Mouse (Mus musculus) midbrain, postnatal 0 days (tissue): ENCODE data around the gene Ucma. TPM values are rescaled to one million over a fixed set of nuclear protein-coding genes. Genes with fewer than 3 reads are reported as not detected.
"Not testable (repeated sequence)": the region's sequence is repeated elsewhere in the genome, so short reads cannot be mapped to it uniquely, and the experiment has no call there.

Experiments used
- ATAC-seq: fragments of 200-750 bp; cut with Nextera tagmentation; 2 replicates; pipeline ENCODE4 v1.8.0; 2017; ENCODE audit warnings: moderate number of reproducible peaks, mild to moderate bottlenecking, moderate TSS enrichment, moderate library complexity; ENCODE audit not compliant: low FRiP score
- DNase-seq: peaks from one replicate; pipeline ENCODE4 v3.0.0-alpha.2; 2015; ENCODE audit warnings: low spot score
- H3K27ac ChIP-seq: fragments of 300-500 bp; sonication (generic); 2 replicates; pipeline ENCODE4 v1.5.1; 2014; ENCODE audit warnings: low read depth, mild to moderate bottlenecking, low read length, mixed read lengths
- H3K27me3 ChIP-seq: fragments of 300-500 bp; sonication (generic); 2 replicates; pipeline ENCODE4 v1.6.1; 2014; ENCODE audit warnings: low read length, control low read depth, mixed read lengths; ENCODE audit not compliant: insufficient read depth
- H3K36me3 ChIP-seq: fragments of 300-500 bp; sonication (generic); 2 replicates; pipeline ENCODE4 v1.6.1; 2014; ENCODE audit warnings: low read length, control low read depth, mixed read lengths; ENCODE audit not compliant: insufficient read depth
- H3K4me1 ChIP-seq: fragments of 300-500 bp; sonication (generic); 2 replicates; pipeline ENCODE4 v1.6.1; 2014; ENCODE audit warnings: mild to moderate bottlenecking, control low read depth, antibody characterized with exemption, low read length, mixed read lengths; ENCODE audit not compliant: insufficient read depth
- H3K4me2 ChIP-seq: fragments of 300-500 bp; sonication (generic); 2 replicates; pipeline ENCODE4 v1.6.1; 2014; ENCODE audit warnings: low read depth, mild to moderate bottlenecking, low read length, mixed read lengths; ENCODE audit not compliant: poor library complexity, severe bottlenecking
- H3K4me3 ChIP-seq: fragments of 300-500 bp; sonication (generic); 2 replicates; pipeline ENCODE4 v1.5.1; 2014; ENCODE audit warnings: low read depth, mild to moderate bottlenecking, low read length, moderate library complexity
- H3K9ac ChIP-seq: fragments of 300-500 bp; sonication (generic); replicated peaks from 2 replicates; pipeline ENCODE4 v1.6.1; 2014; ENCODE audit warnings: mild to moderate bottlenecking, low read length, moderate library complexity, mixed read lengths; ENCODE audit not compliant: poor library complexity, severe bottlenecking
- H3K9me3 ChIP-seq: fragments of 300-500 bp; sonication (generic); 2 replicates; pipeline ENCODE4 v1.6.1; 2016; ENCODE audit warnings: low read length, control low read depth
- CTCF ChIP-seq: IDR thresholded peaks from 2 replicates; pipeline ENCODE4 v1.5.1; 2016; ENCODE audit warnings: antibody characterized with exemption, mild to moderate bottlenecking
- WGBS: fragments of 180-500 bp; shearing (Covaris S2); extraction: QIAGEN DNeasy Blood & Tissue Kit; methylation state at CpG from one replicate; pipeline ENCODE4 v1.1.7; 2014; 5-methylcytosine and 5-hydroxymethylcytosine counted together
- polyA plus RNA-seq: library from polyadenylated mRNA; unstranded; fragments of >200 nt; fragmentation: Nextera tagmentation; extraction: Ambion mirVana; gene quantifications from 2 replicates; pipeline ENCODE4 v1.2.1, GENCODE M21; 2015
- total RNA-seq: library from RNA; depleted of rRNA; stranded (reverse); fragments of >200 nt; gene quantifications from 2 replicates; pipeline ENCODE4 v1.2.3, GENCODE M21; 2014; rRNA removed

The Ucma gene
- total RNA-seq (0.33 and 2.6 TPM in 2 replicates), polyA plus RNA-seq (0.69 and 1.6 TPM in 2 replicates)

GRCm38 (mm10) chr2:4975807-4976206 lies at the start of gene Ucma:
TSS of gene Ucma (plus strand) at chr2:4976122.
- peak; percentile 45 for DNase-seq
- TF ChIP-seq CTCF = no peak
- no peaks in the 10 kb centered on the region for H3K4me1 ChIP-seq
- H3K27me3 ChIP-seq = no peaks in the 10 kb centered on the region
- H3K36me3 ChIP-seq = no peaks in the 10 kb centered on the region
- H3K27ac ChIP-seq = no peak within 1 kb of the TSS
- H3K4me3 ChIP-seq = no peak within 1 kb of the TSS
- H3K9me3 ChIP-seq = no peaks in the 10 kb centered on the region
- no peak within 1 kb of the TSS for H3K4me2 ChIP-seq
- H3K9ac ChIP-seq = no peak within 1 kb of the TSS
- ATAC-seq = no peak
- WGBS = 71% methylated on average over 5 of the region's 5 CpGs

- H3K9me3 ChIP-seq = no peaks in the 10 kb centered on the region
- no peak overlapping the region for H3K9ac ChIP-seq
- no peak for TF ChIP-seq CTCF
- no peak for ATAC-seq
- H3K36me3 ChIP-seq = peaks cover 18% of the 10 kb centered on the region
- H3K4me3 ChIP-seq = no peak overlapping the region
- no peak overlapping the region for H3K27ac ChIP-seq
- 93% methylated on average over 3 of the region's 3 CpGs for WGBS
- H3K27me3 ChIP-seq = no peaks in the 10 kb centered on the region
- H3K4me2 ChIP-seq = no peak overlapping the region
- H3K4me1 ChIP-seq = no peaks in the 10 kb centered on the region
- no peak for DNase-seq
These were observed 48.5 kb upstream of the Ucma start for GRCm38 (mm10) chr2:4927391-4927790.

- Histone ChIP-seq H3K9ac (no peak overlapping the region), H3K27me3 (no peaks in the 10 kb centered on the region), H3K9me3 (no peaks in the 10 kb centered on the region), H3K4me2 (no peak overlapping the region), H3K36me3 (peaks cover 18% of the 10 kb centered on the region), H3K4me3 (no peak overlapping the region), H3K27ac (no peak overlapping the region), H3K4me1 (no peaks in the 10 kb centered on the region)
- DNase-seq (no peak), ATAC-seq (no peak)
- TF ChIP-seq CTCF = no peak
- 92% methylated on average over 2 of the region's 2 CpGs for WGBS
These were observed 46.7 kb upstream of the Ucma start for GRCm38 (mm10) chr2:4929230-4929629.

GRCm38 (mm10) chr2:4934516-4934915 lies 41.4 kb upstream of the Ucma start:
- Histone ChIP-seq H3K27me3 (no peaks in the 10 kb centered on the region), H3K4me3 (no peak overlapping the region), H3K4me1 (no peaks in the 10 kb centered on the region), H3K27ac (no peak overlapping the region), H3K9me3 (peaks cover 4% of the 10 kb centered on the region; the same call in 1 of the 2 replicates), H3K9ac (no peak overlapping the region), H3K36me3 (peaks cover 29% of the 10 kb centered on the region), H3K4me2 (no peak overlapping the region)
- no peak for TF ChIP-seq CTCF
- WGBS = 92% methylated on average over 9 of the region's 9 CpGs
- ATAC-seq = no peak
- no peak for DNase-seq

- WGBS = 95% methylated on average over 7 of the region's 7 CpGs
- H3K27me3 ChIP-seq = no peaks in the 10 kb centered on the region
- H3K9ac ChIP-seq = no peak overlapping the region
- H3K36me3 ChIP-seq = peaks cover 28% of the 10 kb centered on the region
- no peak for TF ChIP-seq CTCF
- H3K9me3 ChIP-seq = peaks cover 4% of the 10 kb centered on the region; the same call in 1 of the 2 replicates
- H3K4me2 ChIP-seq = no peak overlapping the region
- ATAC-seq (no peak), DNase-seq (no peak)
- H3K4me3 ChIP-seq = no peak overlapping the region
- H3K4me1 ChIP-seq = no peaks in the 10 kb centered on the region
- no peak overlapping the region for H3K27ac ChIP-seq
These were observed 38.0 kb upstream of the Ucma start for GRCm38 (mm10) chr2:4937931-4938330.

GRCm38 (mm10) chr2:4940861-4941260 lies 35.1 kb upstream of the Ucma start:
- H3K4me2 ChIP-seq = no peak overlapping the region
- ATAC-seq = no peak
- H3K9ac ChIP-seq = no peak overlapping the region
- 91% methylated on average over 11 of the region's 11 CpGs for WGBS
- TF ChIP-seq CTCF = no peak
- no peak for DNase-seq
- peaks cover 28% of the 10 kb centered on the region for H3K36me3 ChIP-seq
- H3K4me3 ChIP-seq = no peak overlapping the region
- H3K27me3 ChIP-seq = no peaks in the 10 kb centered on the region
- H3K9me3 ChIP-seq = peaks cover 4% of the 10 kb centered on the region; the same call in 1 of the 2 replicates
- no peak overlapping the region for H3K27ac ChIP-seq
- H3K4me1 ChIP-seq = no peaks in the 10 kb centered on the region

- not testable (repeated sequence) for H3K36me3 ChIP-seq, H3K27me3 ChIP-seq, H3K4me3 ChIP-seq, H3K27ac ChIP-seq, H3K4me1 ChIP-seq, H3K9me3 ChIP-seq, H3K4me2 ChIP-seq, DNase-seq, H3K9ac ChIP-seq, ATAC-seq
- 93% methylated on average over 8 of the region's 8 CpGs for WGBS
These were observed 26.2 kb upstream of the Ucma start for GRCm38 (mm10) chr2:4949691-4950090.
